Mouse (Mus musculus) midbrain, embryonic 12.5 days (tissue): ENCODE measurements around the gene Galr2. TPM values are rescaled to one million over a fixed set of nuclear protein-coding genes. Genes with fewer than 3 reads are reported as not detected.

Experiments used
- ATAC-seq: fragments of 200-750 bp; cut with Nextera tagmentation; 2 replicates; pipeline ENCODE4 v1.8.0; 2017; ENCODE audit warnings: low read depth, moderate TSS enrichment, moderate library complexity; ENCODE audit not compliant: low FRiP score
- H3K27ac ChIP-seq: fragments of 300-500 bp; sonication (generic); replicated peaks from 2 replicates; pipeline ENCODE4 v1.5.1; 2016; ENCODE audit warnings: mild to moderate bottlenecking
- H3K27me3 ChIP-seq: fragments of 300-500 bp; sonication (generic); 2 replicates; pipeline ENCODE4 v1.6.1; 2016; ENCODE audit warnings: mild to moderate bottlenecking
- H3K36me3 ChIP-seq: fragments of 300-500 bp; sonication (generic); 2 replicates; pipeline ENCODE4 v1.6.1; 2016
- H3K4me1 ChIP-seq: fragments of 300-500 bp; sonication (generic); 2 replicates; pipeline ENCODE4 v1.6.1; 2016
- H3K4me2 ChIP-seq: fragments of 300-500 bp; sonication (generic); replicated peaks from 2 replicates; pipeline ENCODE4 v1.6.1; 2016; ENCODE audit warnings: mild to moderate bottlenecking, moderate library complexity
- H3K4me3 ChIP-seq: fragments of 300-500 bp; sonication (generic); 2 replicates; pipeline ENCODE4 v1.5.1; 2016; ENCODE audit warnings: mild to moderate bottlenecking
- H3K9ac ChIP-seq: fragments of 300-500 bp; sonication (generic); replicated peaks from 2 replicates; pipeline ENCODE4 v1.6.1; 2016; ENCODE audit warnings: mild to moderate bottlenecking, moderate library complexity
- H3K9me3 ChIP-seq: fragments of 300-500 bp; sonication (generic); 2 replicates; pipeline ENCODE4 v1.6.1; 2016; ENCODE audit warnings: mild to moderate bottlenecking
- WGBS: fragments of 180-500 bp; shearing (Covaris S2); methylation state at CpG from one replicate; pipeline ENCODE4 v1.1.7; 2016; 5-methylcytosine and 5-hydroxymethylcytosine counted together
- polyA plus RNA-seq: library from polyadenylated mRNA; unstranded; fragments of >200 nt; fragmentation: Nextera tagmentation; extraction: Ambion mirVana; gene quantifications from 2 replicates; pipeline ENCODE4 v1.2.1, GENCODE M21; 2016

Gene Galr2
- polyA plus RNA-seq, 1 experiment from 2014 or later = 0.24 TPM

- Histone ChIP-seq H3K4me3 (no peak overlapping the region), H3K4me1 (no peaks in the 10 kb centered on the region), H3K27me3 (no peaks in the 10 kb centered on the region), H3K4me2 (no peak overlapping the region), H3K36me3 (peaks cover 93% of the 10 kb centered on the region), H3K27ac (no peak overlapping the region), H3K9me3 (no peaks in the 10 kb centered on the region), H3K9ac (no peak overlapping the region)
- 95% methylated on average over 9 of the region's 9 CpGs for WGBS
- ATAC-seq = no peak
These were observed 26.1 kb upstream of the Galr2 start for GRCm38 (mm10) chr11:116254627-116255026.

GRCm38 (mm10) chr11:116255090-116255981, 25.4 kb upstream of the Galr2 start:
- no peak overlapping the region for H3K4me2 ChIP-seq
- no peaks in the 10 kb centered on the region for H3K9me3 ChIP-seq
- H3K9ac ChIP-seq = no peak overlapping the region
- H3K4me3 ChIP-seq = no peak overlapping the region
- ATAC-seq = no peak
- H3K27ac ChIP-seq = no peak overlapping the region
- peaks cover 93% of the 10 kb centered on the region for H3K36me3 ChIP-seq
- 89% methylated on average over 22 of the region's 22 CpGs for WGBS
- no peaks in the 10 kb centered on the region for H3K4me1 ChIP-seq
- no peaks in the 10 kb centered on the region for H3K27me3 ChIP-seq

GRCm38 (mm10) chr11:116255982-116256675, 24.6 kb upstream of the Galr2 start:
- H3K36me3 ChIP-seq = peaks cover 93% of the 10 kb centered on the region
- no peak for ATAC-seq
- no peak overlapping the region for H3K27ac ChIP-seq
- H3K4me2 ChIP-seq = no peak overlapping the region
- no peaks in the 10 kb centered on the region for H3K4me1 ChIP-seq
- 93% methylated on average over 9 of the region's 9 CpGs for WGBS
- H3K27me3 ChIP-seq = no peaks in the 10 kb centered on the region
- H3K4me3 ChIP-seq = no peak overlapping the region
- no peaks in the 10 kb centered on the region for H3K9me3 ChIP-seq
- H3K9ac ChIP-seq = no peak overlapping the region

GRCm38 (mm10) chr11:116259461-116259860, 21.3 kb upstream of the Galr2 start:
- Histone ChIP-seq H3K27me3 (no peaks in the 10 kb centered on the region), H3K9me3 (no peaks in the 10 kb centered on the region), H3K27ac (no peak overlapping the region), H3K36me3 (peaks cover 96% of the 10 kb centered on the region), H3K4me2 (no peak overlapping the region), H3K9ac (no peak overlapping the region), H3K4me3 (no peak overlapping the region), H3K4me1 (no peaks in the 10 kb centered on the region)
- WGBS = 97% methylated on average over 8 of the region's 8 CpGs
- ATAC-seq = no peak

GRCm38 (mm10) chr11:116260259-116260658, 20.5 kb upstream of the Galr2 start:
- no peaks in the 10 kb centered on the region for H3K9me3 ChIP-seq
- WGBS = 97% methylated on average over 7 of the region's 7 CpGs
- no peak overlapping the region for H3K9ac ChIP-seq
- no peak overlapping the region for H3K4me3 ChIP-seq
- no peak for ATAC-seq
- H3K36me3 ChIP-seq = peaks cover 94% of the 10 kb centered on the region
- H3K4me2 ChIP-seq = no peak overlapping the region
- H3K27me3 ChIP-seq = no peaks in the 10 kb centered on the region
- no peak overlapping the region for H3K27ac ChIP-seq
- H3K4me1 ChIP-seq = no peaks in the 10 kb centered on the region

- H3K4me1 ChIP-seq = no peaks in the 10 kb centered on the region
- no peak overlapping the region for H3K4me2 ChIP-seq
- no peak overlapping the region for H3K27ac ChIP-seq
- no peak for ATAC-seq
- no peak overlapping the region for H3K9ac ChIP-seq
- H3K36me3 ChIP-seq = peaks cover 96% of the 10 kb centered on the region
- H3K9me3 ChIP-seq = no peaks in the 10 kb centered on the region
- no peak overlapping the region for H3K4me3 ChIP-seq
- H3K27me3 ChIP-seq = no peaks in the 10 kb centered on the region
- WGBS = 93% methylated on average over 11 of the region's 11 CpGs
These were observed 15.4 kb upstream of the Galr2 start for GRCm38 (mm10) chr11:116265352-116265751.

GRCm38 (mm10) chr11:116265850-116266249, 14.9 kb upstream of the Galr2 start:
- no peak for ATAC-seq
- Histone ChIP-seq H3K4me1 (no peaks in the 10 kb centered on the region), H3K9ac (no peak overlapping the region), H3K4me3 (no peak overlapping the region), H3K9me3 (no peaks in the 10 kb centered on the region), H3K36me3 (peaks cover 95% of the 10 kb centered on the region), H3K4me2 (no peak overlapping the region), H3K27ac (no peak overlapping the region), H3K27me3 (no peaks in the 10 kb centered on the region)
- 89% methylated on average over 4 of the region's 4 CpGs for WGBS

GRCm38 (mm10) chr11:116267637-116268036, 13.1 kb upstream of the Galr2 start:
- H3K27me3 ChIP-seq = no peaks in the 10 kb centered on the region
- no peaks in the 10 kb centered on the region for H3K9me3 ChIP-seq
- H3K36me3 ChIP-seq = peaks cover 83% of the 10 kb centered on the region
- no peak overlapping the region for H3K4me3 ChIP-seq
- no peak overlapping the region for H3K27ac ChIP-seq
- ATAC-seq = no peak
- H3K4me1 ChIP-seq = peaks cover 10% of the 10 kb centered on the region
- no peak overlapping the region for H3K9ac ChIP-seq
- WGBS = 87% methylated on average over 8 of the region's 8 CpGs
- H3K4me2 ChIP-seq = no peak overlapping the region

- Histone ChIP-seq H3K36me3 (peaks cover 77% of the 10 kb centered on the region), H3K27ac (no peak overlapping the region), H3K27me3 (no peaks in the 10 kb centered on the region), H3K4me1 (peaks cover 17% of the 10 kb centered on the region), H3K4me2 (no peak overlapping the region), H3K4me3 (no peak overlapping the region), H3K9ac (no peak overlapping the region), H3K9me3 (no peaks in the 10 kb centered on the region)
- ATAC-seq = no peak
- WGBS = 94% methylated on average over 6 of the region's 6 CpGs
These were observed 12.4 kb upstream of the Galr2 start for GRCm38 (mm10) chr11:116268313-116268712.

- Histone ChIP-seq H3K4me2 (no peak overlapping the region), H3K36me3 (peaks cover 64% of the 10 kb centered on the region), H3K4me3 (no peak overlapping the region), H3K9ac (no peak overlapping the region), H3K9me3 (no peaks in the 10 kb centered on the region), H3K4me1 (peaks cover 21% of the 10 kb centered on the region), H3K27me3 (no peaks in the 10 kb centered on the region), H3K27ac (no peak overlapping the region)
- ATAC-seq = no peak
- WGBS = 98% methylated on average over 8 of the region's 8 CpGs
These were observed 11.2 kb upstream of the Galr2 start for GRCm38 (mm10) chr11:116269560-116269959.

- H3K9ac ChIP-seq = peak overlapping the region; percentile 81
- no peak for ATAC-seq
- H3K4me3 ChIP-seq = peak overlapping the region; percentile 88
- peaks cover 24% of the 10 kb centered on the region for H3K4me1 ChIP-seq
- peaks cover 33% of the 10 kb centered on the region for H3K36me3 ChIP-seq
- H3K4me2 ChIP-seq = peak overlapping the region; percentile 98
- H3K27me3 ChIP-seq = no peaks in the 10 kb centered on the region
- 60% methylated on average over 12 of the region's 12 CpGs for WGBS
- H3K27ac ChIP-seq = no peak overlapping the region
- H3K9me3 ChIP-seq = no peaks in the 10 kb centered on the region
These were observed 7.9 kb upstream of the Galr2 start for GRCm38 (mm10) chr11:116272589-116273468.
